Mouse (Mus musculus) ES-Bruce4 (cell line): ENCODE data around the gene Col20a1.

Source experiments
- CTCF ChIP-seq: IDR thresholded peaks from one replicate; pipeline ENCODE4 v1.8.1; 2011; ENCODE audit warnings: low read depth, low read length
- EP300 ChIP-seq: IDR thresholded peaks from 2 replicates; pipeline ENCODE4 v1.6.1; 2011; ENCODE audit warnings: low read depth, low read length; ENCODE audit not compliant: insufficient read depth
- POLR2A ChIP-seq: IDR thresholded peaks from one replicate; pipeline ENCODE4 v1.8.1; 2011; ENCODE audit warnings: low read length; ENCODE audit not compliant: insufficient read depth

- TF ChIP-seq CTCF (no peak), POLR2A (no peak), EP300 (no peak)
Measured at GRCm38 (mm10) chr2:180986449-180986848, at the start of gene Col20a1.
